Mouse (Mus musculus) embryonic facial prominence, embryonic 14.5 days (tissue): Measurements from ENCODE around the gene Tpra1. TPM values are rescaled to one million over a fixed set of nuclear protein-coding genes. Genes with fewer than 3 reads are reported as not detected.

ENCODE experiments used
- ATAC-seq: fragments of 200-750 bp; cut with Nextera tagmentation; 2 replicates; pipeline ENCODE4 v1.8.0; 2017; ENCODE audit warnings: low read depth, moderate number of reproducible peaks, moderate TSS enrichment
- DNase-seq: peaks from one replicate; pipeline ENCODE4 v3.0.0-alpha.2; 2015; ENCODE audit warnings: low spot score
- H3K27ac ChIP-seq: fragments of 300-500 bp; sonication (generic); replicated peaks from 2 replicates; pipeline ENCODE4 v1.5.1; 2014; ENCODE audit warnings: low read depth, mild to moderate bottlenecking, low read length, moderate library complexity
- H3K27me3 ChIP-seq: fragments of 300-500 bp; sonication (generic); replicated peaks from 2 replicates; pipeline ENCODE4 v1.6.1; 2014; ENCODE audit warnings: low read length; ENCODE audit not compliant: control insufficient read depth, insufficient read depth
- H3K36me3 ChIP-seq: fragments of 300-500 bp; sonication (generic); 2 replicates; pipeline ENCODE4 v1.6.1; 2014; ENCODE audit warnings: low read length, mixed read lengths; ENCODE audit not compliant: control insufficient read depth, insufficient read depth
- H3K4me1 ChIP-seq: fragments of 300-500 bp; sonication (generic); 2 replicates; pipeline ENCODE4 v1.6.1; 2014; ENCODE audit warnings: antibody characterized with exemption, low read length; ENCODE audit not compliant: control insufficient read depth, insufficient read depth
- H3K4me2 ChIP-seq: fragments of 300-500 bp; sonication (generic); 2 replicates; pipeline ENCODE4 v1.6.1; 2014; ENCODE audit warnings: low read depth, mild to moderate bottlenecking, low read length, moderate library complexity, mixed read lengths
- H3K4me3 ChIP-seq: fragments of 300-500 bp; sonication (generic); 2 replicates; pipeline ENCODE4 v1.5.1; 2014; ENCODE audit warnings: low read depth, mild to moderate bottlenecking, low read length
- H3K9ac ChIP-seq: fragments of 300-500 bp; sonication (generic); 2 replicates; pipeline ENCODE4 v1.6.1; 2014; ENCODE audit warnings: low read depth, mild to moderate bottlenecking, low read length, moderate library complexity, mixed read lengths
- H3K9me3 ChIP-seq: fragments of 300-500 bp; sonication (generic); 2 replicates; pipeline ENCODE4 v1.6.1; 2016; ENCODE audit warnings: low read length; ENCODE audit not compliant: control insufficient read depth
- WGBS: fragments of 180-500 bp; shearing (Covaris S2); extraction: QIAGEN DNeasy Blood & Tissue Kit; methylation state at CpG from one replicate; pipeline ENCODE4 v1.1.7; 2014; 5-methylcytosine and 5-hydroxymethylcytosine counted together
- polyA plus RNA-seq: library from polyadenylated mRNA; unstranded; fragments of >200 nt; fragmentation: Nextera tagmentation; extraction: Ambion mirVana; gene quantifications from 2 replicates; pipeline ENCODE4 v1.2.1, GENCODE M21; 2014

The Tpra1 gene
- polyA plus RNA-seq, 1 experiment from 2014 or later = 44.9 TPM

DNA sequence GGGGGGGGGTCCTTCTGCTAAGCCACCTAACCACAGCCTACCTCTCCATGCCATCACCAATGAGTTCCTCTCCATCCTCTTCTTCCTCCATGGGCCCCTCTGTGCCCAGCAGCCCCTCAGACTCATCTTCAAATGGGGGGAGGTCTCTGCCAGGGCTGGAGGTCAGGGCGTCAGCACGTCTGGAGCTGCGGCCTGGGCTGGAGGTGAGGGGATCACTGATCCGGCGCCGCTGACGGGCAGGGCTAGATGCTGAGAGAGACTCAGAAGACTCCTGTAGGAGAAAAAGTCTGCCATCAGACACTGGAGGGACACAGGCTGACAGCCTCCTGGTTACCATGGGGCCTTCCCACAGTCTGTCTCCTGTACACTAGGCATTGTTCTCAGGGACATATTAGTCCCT, 4.8 kb upstream of the Tpra1 start:
- Histone ChIP-seq H3K36me3 (peaks cover 43% of the 10 kb centered on the region), H3K27me3 (no peaks in the 10 kb centered on the region), H3K4me1 (peaks cover 6% of the 10 kb centered on the region; the same call in 1 of the 2 replicates), H3K9me3 (no peaks in the 10 kb centered on the region), H3K27ac (no peak overlapping the region), H3K4me2 (peak overlapping the region; percentile 76), H3K9ac (peak overlapping the region; percentile 34; the same call in 1 of the 2 replicates), H3K4me3 (peak overlapping the region; percentile 76)
- WGBS = 83% methylated on average over 7 of the region's 7 CpGs
- DNase-seq = no peak
- no peak for ATAC-seq

- WGBS = under 1% methylated on average over 30 of the region's 33 CpGs
- peak; percentile 98 for DNase-seq
- no peaks in the 10 kb centered on the region for H3K27me3 ChIP-seq
- H3K9ac ChIP-seq = peak within 1 kb of the TSS; percentile 87
- H3K4me3 ChIP-seq = peak within 1 kb of the TSS; percentile 76
- peaks cover 31% of the 10 kb centered on the region for H3K36me3 ChIP-seq
- peak within 1 kb of the TSS; percentile 76 for H3K4me2 ChIP-seq
- H3K4me1 ChIP-seq = peaks cover 13% of the 10 kb centered on the region
- peak within 1 kb of the TSS; percentile 87 for H3K27ac ChIP-seq
- H3K9me3 ChIP-seq = no peaks in the 10 kb centered on the region
- peak; percentile 82 for ATAC-seq
These were observed 3.5 kb upstream of the Tpra1 start, which contains the start of gene Mcm2 for GRCm38 (mm10) chr6:88898534-88899048. Gene Mcm2, minus strand, starts transcription at chr6:88898780.

GRCm38 (mm10) chr6:88899086-88899485, 3.0 kb upstream of the Tpra1 start:
- peaks cover 18% of the 10 kb centered on the region for H3K4me1 ChIP-seq
- H3K27me3 ChIP-seq = no peaks in the 10 kb centered on the region
- 56% methylated on average over 4 of the region's 4 CpGs for WGBS
- ATAC-seq = no peak
- H3K36me3 ChIP-seq = peaks cover 27% of the 10 kb centered on the region
- DNase-seq = no peak
- 0 out of 2 replicates have a peak overlapping the region, but pooled peaks have one; percentile 8 for H3K27ac ChIP-seq
- no peak overlapping the region for H3K9ac ChIP-seq
- peak overlapping the region; percentile 76 for H3K4me2 ChIP-seq
- no peaks in the 10 kb centered on the region for H3K9me3 ChIP-seq
- peak overlapping the region; percentile 76 for H3K4me3 ChIP-seq

DNA sequence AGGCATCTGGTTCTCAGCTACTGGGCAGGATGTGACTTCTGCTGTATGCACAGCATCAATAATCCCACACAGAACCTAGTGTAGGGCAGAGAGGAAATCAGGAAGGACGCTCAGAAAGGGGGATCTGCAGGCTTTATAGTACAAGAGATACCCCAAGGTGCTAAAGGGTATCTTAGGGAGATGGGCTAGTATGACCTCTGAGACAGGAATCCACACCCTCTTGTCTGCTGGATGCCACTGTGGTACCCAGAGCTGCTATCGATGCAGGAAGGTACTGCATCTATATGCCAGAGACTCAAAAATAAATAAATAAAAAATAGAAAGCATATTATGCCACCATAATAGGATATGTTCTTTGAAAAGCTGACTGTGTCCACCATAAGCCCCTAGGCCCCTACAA, 2.4 kb upstream of the Tpra1 start:
- no peak overlapping the region for H3K9ac ChIP-seq
- 90% methylated on average over 2 of the region's 2 CpGs for WGBS
- H3K4me3 ChIP-seq = no peak overlapping the region
- H3K4me1 ChIP-seq = peaks cover 20% of the 10 kb centered on the region
- no peak for ATAC-seq
- H3K9me3 ChIP-seq = no peaks in the 10 kb centered on the region
- no peak overlapping the region for H3K4me2 ChIP-seq
- H3K27me3 ChIP-seq = no peaks in the 10 kb centered on the region
- no peak for DNase-seq
- H3K27ac ChIP-seq = no peak overlapping the region
- peaks cover 21% of the 10 kb centered on the region for H3K36me3 ChIP-seq

DNA sequence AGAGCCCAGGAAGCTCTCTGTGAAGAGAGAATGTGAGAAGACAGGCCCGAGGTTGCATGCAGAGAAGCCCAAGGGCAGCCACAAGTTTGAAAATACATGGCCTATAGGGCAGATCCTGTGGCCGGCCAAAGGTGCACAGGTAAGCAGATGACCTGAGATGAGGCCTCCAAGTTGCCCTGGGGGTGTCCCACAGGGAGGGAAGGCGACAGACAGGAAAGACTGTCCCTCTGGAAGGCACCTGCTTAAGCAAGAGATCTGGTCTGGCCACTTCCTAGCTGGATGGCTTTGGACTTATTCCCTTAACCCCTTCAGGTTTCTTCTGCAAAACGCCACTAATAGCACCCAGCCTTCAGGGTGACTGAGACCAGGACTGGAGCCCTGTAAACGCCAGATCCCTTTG, 580 bp upstream of the Tpra1 start:
- peak; percentile 53 for DNase-seq
- Histone ChIP-seq H3K4me2 (peak overlapping the region; percentile 85), H3K4me3 (peak overlapping the region; percentile 77), H3K9me3 (no peaks in the 10 kb centered on the region), H3K9ac (peak overlapping the region; percentile 85), H3K4me1 (peaks cover 21% of the 10 kb centered on the region), H3K27ac (0 out of 2 replicates have a peak overlapping the region, but pooled peaks have one; percentile 53), H3K36me3 (peaks cover 5% of the 10 kb centered on the region), H3K27me3 (no peaks in the 10 kb centered on the region)
- 0 out of 2 replicates have a peak, but pooled peaks have one; percentile 8 for ATAC-seq
- WGBS = 8% methylated on average over 4 of the region's 5 CpGs

DNA sequence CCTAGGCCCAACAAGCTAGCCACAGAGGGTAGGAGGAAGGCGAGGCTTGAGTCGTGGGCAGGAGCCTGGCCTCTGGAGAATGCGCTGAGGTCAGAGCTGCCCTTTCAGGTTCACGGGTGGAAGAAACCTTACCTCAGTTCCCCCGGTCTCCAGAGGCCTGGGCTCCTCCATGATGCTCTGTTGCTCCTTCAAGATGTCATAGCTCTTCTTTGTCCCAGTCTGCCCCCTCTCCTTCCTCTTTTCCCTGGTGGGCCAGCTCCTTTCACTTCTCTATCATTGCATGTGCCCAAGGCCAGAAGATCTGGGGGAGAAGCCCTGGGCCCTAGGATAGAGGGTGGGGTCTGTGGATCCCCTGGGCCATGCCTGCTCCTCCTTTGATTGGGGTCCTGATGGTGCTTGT, 1.7 kb downstream of the Tpra1 start:
- Histone ChIP-seq H3K4me3 (peak overlapping the region; percentile 77), H3K27ac (no peak overlapping the region), H3K4me1 (peaks cover 16% of the 10 kb centered on the region), H3K27me3 (no peaks in the 10 kb centered on the region), H3K4me2 (peak overlapping the region; percentile 85), H3K36me3 (peaks cover 10% of the 10 kb centered on the region; the same call in 1 of the 2 replicates), H3K9ac (peak overlapping the region; percentile 85; the same call in 1 of the 2 replicates), H3K9me3 (no peaks in the 10 kb centered on the region)
- WGBS = 80% methylated on average over 5 of the region's 5 CpGs
- no peak for DNase-seq
- ATAC-seq = no peak

- H3K9me3 ChIP-seq = no peaks in the 10 kb centered on the region
- WGBS = 87% methylated on average over 4 of the region's 4 CpGs
- no peak overlapping the region for H3K4me3 ChIP-seq
- H3K4me1 ChIP-seq = peaks cover 16% of the 10 kb centered on the region
- ATAC-seq = no peak
- DNase-seq = no peak
- no peak overlapping the region for H3K4me2 ChIP-seq
- H3K27me3 ChIP-seq = no peaks in the 10 kb centered on the region
- H3K27ac ChIP-seq = no peak overlapping the region
- H3K9ac ChIP-seq = peak overlapping the region; percentile 85; the same call in 1 of the 2 replicates
- H3K36me3 ChIP-seq = peaks cover 18% of the 10 kb centered on the region
These were observed 2.5 kb downstream of the Tpra1 start for GRCm38 (mm10) chr6:88904456-88904974.

DNA sequence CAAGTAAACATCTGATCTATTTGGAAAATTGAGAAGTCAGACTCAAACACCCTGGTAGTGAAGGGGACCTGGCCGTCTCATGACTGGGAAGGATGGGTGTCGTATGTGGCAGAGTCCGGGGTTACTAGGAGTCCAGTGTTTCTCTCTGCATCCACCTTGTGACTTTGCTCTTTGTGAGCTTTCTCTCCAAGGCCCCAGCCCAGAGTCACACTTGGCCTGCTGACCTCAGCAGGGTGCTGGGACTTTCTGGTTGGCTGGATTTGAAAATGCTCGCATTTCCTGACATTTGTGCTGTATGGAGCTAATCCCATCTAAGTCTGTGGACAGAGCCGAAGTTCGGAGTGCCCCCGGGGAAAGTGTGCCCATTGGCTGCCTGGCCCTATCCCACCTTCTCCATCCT, 3.0 kb downstream of the Tpra1 start:
- 84% methylated on average over 7 of the region's 7 CpGs for WGBS

More for the DNA sequence above, 3.0 kb downstream of the Tpra1 start:
- no peaks in the 10 kb centered on the region for H3K9me3 ChIP-seq
- no peak overlapping the region for H3K4me3 ChIP-seq
- no peak overlapping the region for H3K9ac ChIP-seq
- H3K4me1 ChIP-seq = peaks cover 16% of the 10 kb centered on the region
- H3K27me3 ChIP-seq = no peaks in the 10 kb centered on the region
- peaks cover 23% of the 10 kb centered on the region for H3K36me3 ChIP-seq
- no peak overlapping the region for H3K27ac ChIP-seq
- ATAC-seq (no peak), DNase-seq (no peak)
- no peak overlapping the region for H3K4me2 ChIP-seq
